Mouse (Mus musculus) neural tube, embryonic 10.5 days (tissue): ENCODE results near the gene 2610301B20Rik.
"Not testable (repeated sequence)": the region's sequence is repeated elsewhere in the genome, so short reads cannot be mapped to it uniquely, and the experiment has no call there.

Experiments
- DNase-seq: peaks from one replicate; pipeline ENCODE4 v3.0.0-alpha.2; 2017; ENCODE audit warnings: low spot score; ENCODE audit errors: extremely low spot score

Gene 2610301B20Rik

GRCm38 (mm10) chr4:10873920-10874665 is at the start of gene 2610301B20Rik:
Gene 2610301B20Rik (plus strand): TSS chr4:10874498.
- peak; percentile 95 for DNase-seq

GRCm38 (mm10) chr4:10833273-10833672 is 41.0 kb upstream of the 2610301B20Rik start:
- DNase-seq = no peak

- no peak for DNase-seq
Observed at GRCm38 (mm10) chr4:10835252-10836051, 38.8 kb upstream of the 2610301B20Rik start.

- DNase-seq = no peak
Observed at GRCm38 (mm10) chr4:10845848-10846247, 28.4 kb upstream of the 2610301B20Rik start.

- DNase-seq = no peak
Observed at GRCm38 (mm10) chr4:10849812-10850211, 24.5 kb upstream of the 2610301B20Rik start.

- DNase-seq = no peak
Observed at GRCm38 (mm10) chr4:10851013-10851412, 23.3 kb upstream of the 2610301B20Rik start.

GRCm38 (mm10) chr4:10859174-10859573 is 15.1 kb upstream of the 2610301B20Rik start:
- no peak for DNase-seq

GRCm38 (mm10) chr4:10859911-10860581 is 14.3 kb upstream of the 2610301B20Rik start:
- DNase-seq = no peak

GRCm38 (mm10) chr4:10860825-10861224 is 13.5 kb upstream of the 2610301B20Rik start:
- no peak for DNase-seq

- not testable (repeated sequence) for DNase-seq
Observed at GRCm38 (mm10) chr4:10862882-10863281, 11.4 kb upstream of the 2610301B20Rik start.

- no peak for DNase-seq
Observed at GRCm38 (mm10) chr4:10872231-10872630, 2.1 kb upstream of the 2610301B20Rik start.

- DNase-seq = peak; percentile 24
Observed at GRCm38 (mm10) chr4:10872685-10873539, 1.4 kb upstream of the 2610301B20Rik start.

GRCm38 (mm10) chr4:10873549-10873919 is 764 bp upstream of the 2610301B20Rik start:
- DNase-seq = no peak

- DNase-seq = no peak
Observed at GRCm38 (mm10) chr4:10874718-10875121, 422 bp downstream of the 2610301B20Rik start.

- DNase-seq = peak; percentile 27
Observed at GRCm38 (mm10) chr4:10875407-10875806, 1.1 kb downstream of the 2610301B20Rik start.

GRCm38 (mm10) chr4:10877057-10877456 is 2.8 kb downstream of the 2610301B20Rik start:
- DNase-seq = no peak

GRCm38 (mm10) chr4:10883740-10884408 is 9.6 kb downstream of the 2610301B20Rik start:
- no peak for DNase-seq

GRCm38 (mm10) chr4:10888835-10889234 is 14.5 kb downstream of the 2610301B20Rik start:
- DNase-seq = no peak

GRCm38 (mm10) chr4:10896262-10896661 is 22.0 kb downstream of the 2610301B20Rik start:
- DNase-seq = no peak

- DNase-seq = no peak
Observed at GRCm38 (mm10) chr4:10896859-10897258, 22.6 kb downstream of the 2610301B20Rik start.
